Mouse (Mus musculus) kidney, adult 8-10 months (tissue): ENCODE measurements around the gene 4931428F04Rik.
A peak's percentile ranks its signal among the peaks of the same experiment; 100 is the strongest.
"Not testable (repeated sequence)": the region's sequence is repeated elsewhere in the genome, so short reads cannot be mapped to it uniquely, and the experiment has no call there.

Experiments used
- DNase-seq, 2 experiments: peaks; one replicate each; pipeline ENCODE4 v3.0.0; 2022

Gene 4931428F04Rik

GRCm38 (mm10) chr8:105259721-105260320 is 29.8 kb downstream of the 4931428F04Rik start:
- peak in 1 of 2 experiments; percentile 61 for DNase-seq

GRCm38 (mm10) chr8:105258911-105259720 is 30.5 kb downstream of the 4931428F04Rik start:
- no peak for DNase-seq

DNA sequence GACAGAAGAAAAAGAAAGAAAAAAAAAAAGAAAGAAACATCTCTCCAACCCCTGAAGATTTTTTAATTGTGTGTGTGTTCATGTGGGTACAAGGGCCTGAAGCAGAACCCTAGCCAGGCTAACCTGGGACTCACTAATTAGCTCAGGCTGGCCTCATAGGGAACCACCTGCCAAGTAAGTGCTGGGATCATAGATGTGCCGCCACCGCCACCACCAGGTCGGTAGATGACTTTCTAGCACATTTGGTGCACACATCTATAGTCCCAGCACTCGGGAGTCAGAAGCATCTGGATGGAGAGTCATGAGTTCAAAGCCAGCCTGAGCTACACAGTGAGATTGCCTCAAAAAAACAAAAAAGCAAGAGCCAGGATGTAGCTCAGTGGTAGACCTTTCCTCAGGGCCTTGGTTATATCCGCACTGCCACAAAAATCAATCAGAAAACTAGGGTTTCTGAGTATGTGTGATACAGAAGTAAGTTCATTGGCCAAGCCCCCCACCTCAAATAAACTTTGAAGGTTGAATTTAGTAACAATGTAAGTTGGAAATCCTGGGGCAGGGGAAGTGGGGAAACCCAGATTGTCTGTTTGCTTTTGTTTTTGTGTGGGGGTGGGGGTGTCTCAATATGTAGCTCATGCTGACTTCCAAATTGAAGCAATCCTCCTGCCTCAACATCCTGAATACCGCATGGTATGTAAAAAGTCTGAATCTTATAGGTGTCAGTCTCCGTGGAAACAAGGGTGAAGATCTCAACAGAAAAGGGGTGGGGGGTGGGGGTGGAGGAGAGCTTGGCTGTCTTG is 32.1 kb downstream of the 4931428F04Rik start:
- DNase-seq = no peak

GRCm38 (mm10) chr8:105254966-105255350 is 34.7 kb downstream of the 4931428F04Rik start, which contains the start of gene B3gnt9:
TSS of gene B3gnt9 (minus strand) at chr8:105255153.
- DNase-seq = peak in 1 of 2 experiments; percentile 26

DNA sequence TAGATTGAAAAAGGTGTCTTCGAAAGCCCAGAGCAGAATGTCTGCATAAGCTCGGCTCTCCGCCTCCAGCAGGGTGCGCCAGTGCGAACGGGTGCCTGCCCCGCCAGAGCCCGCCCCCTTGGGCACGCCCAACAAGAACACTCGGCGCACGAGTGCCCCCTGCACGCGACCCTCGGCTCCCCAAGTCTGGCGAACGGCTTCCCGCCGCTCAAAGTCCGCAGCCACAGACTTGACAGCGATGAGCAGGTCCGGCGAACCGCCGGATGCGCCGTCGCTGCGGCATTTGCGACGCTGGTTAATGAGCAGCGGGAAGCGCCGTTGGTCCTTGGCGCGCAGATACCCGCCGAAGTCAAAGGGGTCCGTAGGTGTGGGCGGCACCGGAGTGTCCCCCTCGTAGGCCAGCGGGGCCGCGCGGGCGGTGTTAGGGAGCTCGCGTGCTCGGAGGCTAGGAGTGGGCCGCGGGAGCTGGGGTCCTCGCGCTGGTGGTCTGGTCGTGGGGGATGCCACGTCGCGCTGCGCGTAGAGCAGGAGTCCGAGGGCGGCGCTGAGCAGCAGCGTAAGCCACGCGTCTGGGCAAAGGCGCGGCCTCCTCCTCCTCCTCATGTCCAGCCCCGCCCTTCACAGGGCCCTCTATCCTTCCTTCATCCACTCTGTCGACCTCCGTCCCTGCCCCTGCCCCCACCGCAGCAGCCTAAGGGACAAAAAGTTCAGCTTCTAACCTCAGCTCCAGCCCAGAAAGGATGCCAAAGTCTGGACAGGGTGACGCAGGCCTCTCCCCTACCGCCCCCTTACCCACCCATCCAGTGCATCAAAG is 35.3 kb downstream of the 4931428F04Rik start:
- peak; percentile 74 to 87 for DNase-seq

- no peak for DNase-seq
Measured at GRCm38 (mm10) chr8:105253766-105254151, 35.9 kb downstream of the 4931428F04Rik start.

DNA sequence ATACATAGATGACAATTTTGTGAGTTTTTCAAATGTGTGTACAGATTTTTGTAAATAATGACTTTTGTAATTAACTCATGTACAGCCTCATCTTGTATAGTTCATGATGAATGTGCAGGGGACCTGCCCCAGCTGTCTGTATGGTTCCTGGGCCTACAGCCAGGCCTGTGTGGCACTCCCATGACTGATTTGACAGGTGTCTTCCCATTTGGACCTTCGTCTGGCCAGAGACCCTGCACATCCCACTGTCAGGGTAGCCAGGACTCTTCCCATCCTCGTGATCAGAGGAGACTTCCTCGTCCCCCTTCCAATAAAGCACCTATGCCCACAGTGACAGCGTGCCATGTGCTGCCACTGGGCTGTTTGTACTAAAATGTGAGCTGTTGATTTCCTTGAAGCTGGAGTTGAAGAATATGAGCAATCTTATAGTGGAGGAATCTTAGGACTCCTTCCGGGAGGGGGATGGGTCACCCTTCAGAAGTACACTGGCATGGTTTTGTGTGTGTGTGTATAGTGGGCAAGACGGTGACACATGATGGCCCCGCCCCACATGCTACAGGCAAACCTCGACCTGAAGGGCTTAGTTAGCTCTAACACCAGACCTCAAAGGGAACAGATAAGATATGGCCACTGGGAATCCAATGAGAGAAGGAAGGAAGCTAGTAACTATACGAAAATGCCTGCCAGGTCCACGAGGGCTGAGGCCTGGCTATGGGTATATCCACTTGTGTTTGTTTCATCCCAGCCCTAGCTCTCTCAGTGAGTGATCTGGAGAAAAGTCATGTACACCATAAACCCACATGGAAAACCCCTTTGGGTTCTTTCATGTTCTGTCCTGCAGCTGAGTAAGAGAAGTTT is 36.8 kb downstream of the 4931428F04Rik start:
- no peak for DNase-seq

GRCm38 (mm10) chr8:105251954-105252353 is 37.7 kb downstream of the 4931428F04Rik start:
- no peak for DNase-seq

DNA sequence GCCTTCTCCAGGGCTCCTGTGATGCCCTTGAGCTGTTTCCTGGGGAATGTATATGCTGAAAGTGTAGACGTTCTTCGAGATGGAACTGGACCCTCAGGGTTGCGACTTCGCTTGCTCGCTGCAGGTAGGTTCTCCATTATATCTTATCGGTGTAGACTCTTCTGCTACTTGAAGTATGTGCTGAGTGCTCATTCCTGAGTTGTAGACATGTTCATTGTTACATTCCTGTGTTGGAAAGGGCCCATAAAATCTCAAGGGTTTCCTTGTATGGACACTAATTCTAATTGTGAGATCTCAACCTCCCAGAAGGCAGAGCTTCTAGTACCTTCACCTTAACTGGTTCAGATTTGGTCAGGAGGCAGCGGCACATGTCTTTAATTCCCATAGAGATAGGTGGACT is 48.6 kb downstream of the 4931428F04Rik start:
- no peak for DNase-seq

- no peak for DNase-seq
Measured at GRCm38 (mm10) chr8:105237442-105238142, 52.1 kb downstream of the 4931428F04Rik start.

DNA sequence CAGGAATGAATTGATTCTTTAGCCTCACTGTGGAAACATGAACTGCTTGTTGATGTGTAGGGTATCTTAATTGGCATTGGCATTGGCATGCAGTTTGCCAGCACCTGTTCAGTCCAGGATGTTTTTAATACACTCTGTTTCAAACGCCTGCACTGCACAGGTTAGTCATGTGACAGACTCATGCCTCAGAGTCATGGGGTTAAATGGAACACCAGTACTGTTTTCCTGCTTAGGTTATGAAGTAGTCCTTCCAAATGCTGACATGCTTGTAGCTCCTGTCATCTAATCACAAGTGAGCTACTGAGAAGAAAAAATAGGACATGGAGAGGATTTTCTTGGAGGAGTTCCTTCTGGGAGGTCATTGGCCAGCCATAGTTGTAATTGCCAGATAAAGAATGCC is 54.5 kb downstream of the 4931428F04Rik start:
- peak; percentile 27 to 32 for DNase-seq

- DNase-seq = no peak
Measured at GRCm38 (mm10) chr8:105233126-105233935, 56.3 kb downstream of the 4931428F04Rik start.

- DNase-seq = not testable (repeated sequence)
Measured at GRCm38 (mm10) chr8:105232321-105232693, 57.4 kb downstream of the 4931428F04Rik start.

DNA sequence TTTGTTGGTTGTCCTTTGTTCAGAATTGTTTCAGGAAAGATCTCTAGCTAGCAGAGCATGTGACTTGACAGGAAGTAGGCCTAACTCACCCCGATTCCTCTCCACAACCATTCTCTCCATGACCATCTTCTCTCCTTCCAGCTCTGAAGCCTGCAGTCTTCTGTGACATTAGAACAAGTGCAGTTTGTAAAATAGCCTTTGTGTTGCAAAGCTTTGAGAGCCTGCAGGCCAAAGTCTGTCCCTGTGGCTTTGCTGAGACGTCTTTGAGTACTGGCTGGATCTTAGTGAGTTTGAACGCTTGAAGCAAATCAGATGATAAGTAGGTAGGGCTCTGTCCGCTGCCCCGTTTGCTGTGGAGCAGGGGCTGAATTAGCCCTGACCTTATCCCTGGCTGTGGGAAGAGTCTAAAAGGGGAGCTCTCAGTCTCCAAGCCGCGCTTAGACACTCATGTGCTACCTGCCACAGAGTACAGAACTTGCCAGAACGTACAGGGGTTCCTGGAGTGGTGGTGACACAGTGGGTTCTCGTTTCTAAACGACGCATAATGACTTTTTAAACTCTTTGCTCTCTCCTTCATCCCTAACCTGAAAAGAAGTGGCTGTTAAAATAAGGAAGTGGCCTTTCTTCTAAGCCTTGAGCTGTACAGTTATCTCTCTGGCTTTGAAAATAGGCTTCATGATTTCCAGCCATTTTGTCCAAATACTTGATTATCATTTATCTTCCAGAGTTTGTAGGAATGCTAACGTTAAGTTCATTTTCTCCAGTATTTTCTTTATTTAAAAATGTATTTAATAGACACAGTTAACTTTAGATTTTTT is 58.0 kb downstream of the 4931428F04Rik start:
- DNase-seq = no peak
